8 mouse cellular contexts compared by ENCODE assay signal in the genomic region with DNA sequence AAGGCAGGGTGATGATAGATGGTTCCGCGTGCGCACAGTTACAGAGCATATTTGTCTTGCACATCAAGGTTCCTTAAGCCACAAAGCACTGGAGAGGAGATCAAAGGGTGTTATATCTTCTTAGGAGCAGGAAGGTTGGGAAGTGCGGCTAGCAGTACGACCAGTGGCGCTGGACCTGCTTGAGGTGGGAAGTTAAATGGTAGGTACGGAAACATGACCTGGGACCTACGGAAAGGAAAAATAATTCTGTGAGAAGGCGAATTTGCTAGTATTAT.
DNase-seq lines count a peak whose midpoint lies in the region; ATAC-seq and TF ChIP-seq lines count a peak whose summit lies in the region.

No protein-coding gene starts in this region.

- peak; percentile 1 for ATAC-seq in cerebellum, adult (ENCODE audit: insufficient number of reproducible peaks, low FRiP score, low TSS enrichment)
- no peak for ATAC-seq in liver, embryonic 14.5 days (ENCODE audit: insufficient read depth)

- TF ChIP-seq CTCF in liver, embryonic 14.5 days (IDR thresholded peaks at IDR 0.05; ENCODE audit: low read depth): no peak

- peak overlapping the region; percentile 61 for H3K4me2 ChIP-seq in liver, embryonic 14.5 days (ENCODE audit: low read depth)

- peaks cover 0 to 4% of the 10 kb centered on the region in 2 experiments; a peak in 2 of 4 replicates for H3K4me1 ChIP-seq in liver, embryonic 14.5 days (replicated peaks; ENCODE audit: control insufficient read depth in 2 of 2, insufficient read depth in 2 of 2, low read length in 1 of 2)

- DNase-seq in cerebellum, adult 11-12 months: no peak
- peak; percentile 18 for DNase-seq in thymus, postnatal 4 days
- no peak for DNase-seq in thymus, adult 18-20 months
- DNase-seq in liver, embryonic 14.5 days (ENCODE audit: low read depth in 3 of 3, low spot score in 3 of 3): no peak
- DNase-seq in B cell, adult 2 months: no peak
- no peak for DNase-seq in MN1 (ENCODE audit: low spot score)
- DNase-seq in thymus, postnatal 36 days: no peak

- 0% methylated on average over 9 of the region's 9 CpGs for WGBS in liver, embryonic 14.5 days (ENCODE audit: insufficient replicate concordance)

- no peaks in the 10 kb centered on the region for H3K36me3 ChIP-seq in liver, embryonic 14.5 days (replicated peaks; ENCODE audit: control insufficient read depth, insufficient read depth, low read depth)

- peaks cover 48% of the 10 kb centered on the region for H3K27me3 ChIP-seq in liver, embryonic 14.5 days (ENCODE audit: control insufficient read depth, insufficient read depth, low read length)

- peak overlapping the region; percentile 32 to 42 for H3K4me3 ChIP-seq in liver, embryonic 14.5 days (ENCODE audit: insufficient read depth in 1 of 2, low read depth in 2 of 2, low read length in 2 of 2)

- no peak for TF ChIP-seq EP300 in liver, embryonic 14.5 days (IDR thresholded peaks at IDR 0.05; ENCODE audit: low read depth)

- H3K9ac ChIP-seq in liver, embryonic 14.5 days (replicated peaks): no peak overlapping the region

- no peak overlapping the region for H3K27ac ChIP-seq in liver, embryonic 14.5 days

- no peaks in the 10 kb centered on the region for H3K9me3 ChIP-seq in liver, embryonic 14.5 days (ENCODE audit: control insufficient read depth, low read length)
